Mouse (Mus musculus) thymus, adult 2 months (tissue): ENCODE data around the gene Ndufb10.

ENCODE experiments used
- CTCF ChIP-seq: fragments of 200-500 bp; IDR thresholded peaks from 2 replicates; pipeline ENCODE4 v1.5.1; 2012; ENCODE audit warnings: mild to moderate bottlenecking, control low read depth, low read length, moderate library complexity, borderline replicate concordance; ENCODE audit not compliant: control insufficient read depth, poor library complexity, insufficient read depth; ENCODE audit errors: extremely low read depth
- POLR2A ChIP-seq: fragments of 200-500 bp; IDR thresholded peaks from 2 replicates; pipeline ENCODE4 v1.6.1; 2012; ENCODE audit warnings: mild to moderate bottlenecking, low read length, control low read depth, moderate library complexity; ENCODE audit not compliant: control insufficient read depth, poor library complexity, insufficient read depth; ENCODE audit errors: extremely low read depth

DNA sequence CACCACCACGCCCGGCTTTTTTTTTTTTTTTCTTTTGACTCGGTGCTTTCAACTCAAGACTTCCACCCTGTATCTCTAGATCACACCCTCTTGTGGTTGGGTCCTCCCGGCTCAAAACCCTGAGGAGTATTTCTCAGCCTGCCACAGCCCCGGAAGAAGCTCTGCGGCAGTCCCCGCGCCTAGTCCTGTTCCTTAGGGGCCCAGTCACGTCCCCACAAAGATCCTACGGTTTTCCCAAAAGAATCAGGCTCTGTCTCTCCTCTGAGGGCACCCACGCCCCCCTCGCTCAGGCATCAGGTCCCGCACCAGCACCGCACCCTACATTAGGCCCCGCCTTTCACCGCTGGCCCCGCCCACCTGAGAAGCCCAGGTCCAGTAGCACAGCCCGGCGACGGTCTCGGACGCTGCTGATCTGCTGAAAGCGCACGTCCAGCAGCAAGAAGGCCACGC is 37.1 kb downstream of the Ndufb10 start:
- TF ChIP-seq CTCF, result no peak
- no peak for TF ChIP-seq POLR2A
